Mouse (Mus musculus) limb, embryonic 12.5 days (tissue): Measurements from ENCODE around the gene Nphp4. TPM values are rescaled to one million over a fixed set of nuclear protein-coding genes. Genes with fewer than 3 reads are reported as not detected.

Source experiments
- ATAC-seq: fragments of 200-750 bp; cut with Nextera tagmentation; 2 replicates; pipeline ENCODE4 v1.8.0; 2017; ENCODE audit warnings: low read depth, moderate TSS enrichment; ENCODE audit not compliant: insufficient number of reproducible peaks, insufficient read depth, low FRiP score, low TSS enrichment
- H3K27ac ChIP-seq: fragments of 300-500 bp; sonication (generic); 2 replicates; pipeline ENCODE4 v1.5.1; 2016; ENCODE audit warnings: mild to moderate bottlenecking, moderate library complexity
- H3K27me3 ChIP-seq: fragments of 300-500 bp; sonication (generic); 2 replicates; pipeline ENCODE4 v1.6.1; 2016; ENCODE audit warnings: mild to moderate bottlenecking, moderate library complexity
- H3K36me3 ChIP-seq: fragments of 300-500 bp; sonication (generic); 2 replicates; pipeline ENCODE4 v1.6.1; 2016; ENCODE audit warnings: mild to moderate bottlenecking, moderate library complexity
- H3K4me1 ChIP-seq: fragments of 300-500 bp; sonication (generic); replicated peaks from 2 replicates; pipeline ENCODE4 v1.6.1; 2016
- H3K4me2 ChIP-seq: fragments of 300-500 bp; sonication (generic); 2 replicates; pipeline ENCODE4 v1.6.1; 2016; ENCODE audit warnings: mild to moderate bottlenecking, moderate library complexity
- H3K4me3 ChIP-seq: fragments of 300-500 bp; sonication (generic); replicated peaks from 2 replicates; pipeline ENCODE4 v1.5.1; 2016; ENCODE audit warnings: mild to moderate bottlenecking
- H3K9ac ChIP-seq: fragments of 300-500 bp; sonication (generic); replicated peaks from 2 replicates; pipeline ENCODE4 v1.6.1; 2016; ENCODE audit warnings: mild to moderate bottlenecking, moderate library complexity
- H3K9me3 ChIP-seq: fragments of 300-500 bp; sonication (generic); 2 replicates; pipeline ENCODE4 v1.6.1; 2016; ENCODE audit warnings: mild to moderate bottlenecking, moderate library complexity
- WGBS: fragments of 180-500 bp; shearing (Covaris S2); methylation state at CpG from one replicate; pipeline ENCODE4 v1.1.7; 2016; 5-methylcytosine and 5-hydroxymethylcytosine counted together
- polyA plus RNA-seq: library from polyadenylated mRNA; unstranded; fragments of >200 nt; fragmentation: Nextera tagmentation; extraction: Ambion mirVana; gene quantifications from 2 replicates; pipeline ENCODE4 v1.2.1, GENCODE M21; 2016

Gene Nphp4
- polyA plus RNA-seq, 1 experiment from 2014 or later, result 3.6 TPM

DNA sequence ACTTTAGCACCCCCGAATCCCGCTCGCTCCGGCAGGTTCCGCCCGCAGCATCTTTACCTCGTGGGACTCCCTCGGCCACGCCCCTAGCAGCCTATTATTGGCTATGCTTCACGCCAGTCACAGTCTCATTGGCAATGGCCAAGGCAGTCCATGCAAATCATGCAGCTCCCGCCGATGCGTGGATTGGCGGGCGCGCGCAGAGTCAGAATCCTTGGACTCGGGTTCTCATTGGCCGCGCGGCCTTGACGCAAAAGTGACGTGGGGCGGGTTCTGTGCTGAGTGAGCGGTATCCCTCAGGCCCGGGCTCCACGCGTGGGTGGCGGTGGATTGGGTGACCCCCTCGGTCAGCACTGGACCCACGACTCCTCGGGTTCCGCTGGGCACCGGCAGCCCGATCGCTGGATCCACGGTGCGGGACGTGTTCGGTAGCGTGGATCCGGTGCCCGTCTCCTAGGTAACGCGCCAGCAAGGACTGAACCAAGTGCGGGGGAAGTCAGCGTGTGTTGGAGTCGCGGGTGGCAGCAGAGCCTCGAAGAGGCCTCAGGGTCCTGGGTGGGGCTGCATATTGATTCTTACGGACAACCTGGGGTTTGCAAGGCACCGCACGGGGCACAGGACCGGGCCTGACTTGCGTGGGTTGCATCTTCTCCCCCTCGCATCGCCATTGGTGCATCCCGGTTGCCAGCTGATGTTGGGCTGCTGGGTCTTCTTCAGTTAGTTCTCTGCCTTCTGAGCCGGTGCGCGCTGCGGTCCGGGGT lies 1.1 kb downstream of the Nphp4 start, which contains the start of gene Kcnab2:
Kcnab2 (minus strand) TSS at position 406 of the 758 bp plus-strand sequence.
- peak within 1 kb of the TSS; percentile 82 for H3K4me2 ChIP-seq
- H3K27ac ChIP-seq, result peak within 1 kb of the TSS; percentile 41; the same call in 1 of the 2 replicates
- peak; percentile 96 for ATAC-seq
- peak within 1 kb of the TSS; percentile 69 for H3K9ac ChIP-seq
- peaks cover 13% of the 10 kb centered on the region for H3K4me1 ChIP-seq
- under 1% methylated on average over 63 of the region's 63 CpGs for WGBS
- H3K27me3 ChIP-seq, result peaks cover 43% of the 10 kb centered on the region
- no peaks in the 10 kb centered on the region for H3K36me3 ChIP-seq
- H3K9me3 ChIP-seq, result peaks cover 4% of the 10 kb centered on the region
- peak within 1 kb of the TSS; percentile 60 for H3K4me3 ChIP-seq

DNA sequence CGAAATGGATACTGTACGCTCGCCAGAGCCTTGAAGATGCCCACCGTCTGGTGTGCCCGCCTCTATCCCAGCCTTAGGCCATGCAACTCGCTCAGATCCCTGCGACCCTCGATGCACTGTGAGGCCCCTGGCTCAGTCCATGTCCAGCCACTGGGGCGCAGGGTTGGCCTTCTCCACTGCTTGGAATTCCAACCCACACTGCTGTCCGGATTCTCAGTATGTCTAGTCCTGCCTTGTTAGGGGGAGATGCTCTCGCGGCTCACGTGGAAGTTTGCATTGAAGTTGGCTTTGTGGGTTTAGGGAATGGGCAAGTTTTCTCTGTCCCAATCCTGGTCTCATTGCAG lies 1.7 kb downstream of the Nphp4 start:
- Histone ChIP-seq H3K27ac (no peak overlapping the region), H3K27me3 (peaks cover 43% of the 10 kb centered on the region), H3K4me2 (peak overlapping the region; percentile 82), H3K9ac (peak overlapping the region; percentile 69), H3K9me3 (no peaks in the 10 kb centered on the region), H3K36me3 (no peaks in the 10 kb centered on the region), H3K4me1 (peaks cover 13% of the 10 kb centered on the region), H3K4me3 (peak overlapping the region; percentile 60)
- WGBS, result 2% methylated on average over 13 of the region's 13 CpGs
- ATAC-seq, result peak; percentile 39; the same call in 1 of the 2 replicates

DNA sequence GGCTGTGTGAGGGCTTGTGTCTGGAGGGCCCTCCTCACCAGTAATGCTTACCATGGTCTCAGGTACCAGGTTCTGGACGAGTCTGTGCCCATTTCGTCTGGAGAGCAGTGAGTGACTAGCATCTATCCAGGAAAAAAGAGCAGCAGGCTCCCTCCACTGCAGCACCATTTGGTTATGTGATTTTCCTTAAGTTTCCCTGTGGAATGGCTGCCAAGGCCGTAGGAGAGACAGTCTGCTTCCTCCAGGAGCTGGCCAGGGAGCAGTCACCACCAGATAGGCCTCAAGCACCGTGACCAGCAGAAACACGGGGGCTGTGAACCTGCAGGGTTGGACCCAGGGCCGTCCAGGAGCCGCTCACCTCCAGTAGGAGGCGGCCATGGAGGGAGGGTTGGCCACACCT lies 3.9 kb downstream of the Nphp4 start:
- Histone ChIP-seq H3K27ac (no peak overlapping the region), H3K9me3 (no peaks in the 10 kb centered on the region), H3K9ac (no peak overlapping the region), H3K36me3 (no peaks in the 10 kb centered on the region; the same call in 1 of the 2 replicates), H3K27me3 (peaks cover 24% of the 10 kb centered on the region), H3K4me1 (peaks cover 13% of the 10 kb centered on the region), H3K4me2 (no peak overlapping the region), H3K4me3 (no peak overlapping the region)
- ATAC-seq, result no peak
- 42% methylated on average over 8 of the region's 8 CpGs for WGBS

DNA sequence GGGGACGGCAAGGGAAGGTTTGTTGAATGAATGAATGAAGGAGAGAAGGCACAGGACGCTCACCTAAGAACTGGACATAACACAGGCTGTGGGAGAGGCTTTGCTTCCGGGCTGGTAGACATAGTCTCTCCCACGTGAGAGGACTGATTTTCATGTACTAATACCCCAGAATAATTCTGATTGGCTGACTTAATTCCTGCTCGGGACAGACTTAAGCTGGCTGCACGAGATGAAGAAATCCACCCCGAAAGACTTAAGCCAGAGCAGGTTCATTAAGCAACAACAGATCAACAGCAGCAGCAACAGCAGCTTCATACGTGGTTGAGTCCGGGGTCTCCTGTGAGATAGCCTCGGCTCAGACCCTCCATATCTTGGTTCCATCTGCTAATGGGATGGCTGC lies 11.5 kb downstream of the Nphp4 start:
- Histone ChIP-seq H3K4me3 (no peak overlapping the region), H3K4me2 (no peak overlapping the region), H3K27ac (no peak overlapping the region), H3K36me3 (peaks cover 7% of the 10 kb centered on the region; the same call in 1 of the 2 replicates), H3K9ac (no peak overlapping the region), H3K4me1 (no peaks in the 10 kb centered on the region), H3K27me3 (no peaks in the 10 kb centered on the region; the same call in 1 of the 2 replicates), H3K9me3 (no peaks in the 10 kb centered on the region)
- 85% methylated on average over 10 of the region's 10 CpGs for WGBS
- ATAC-seq, result no peak

DNA sequence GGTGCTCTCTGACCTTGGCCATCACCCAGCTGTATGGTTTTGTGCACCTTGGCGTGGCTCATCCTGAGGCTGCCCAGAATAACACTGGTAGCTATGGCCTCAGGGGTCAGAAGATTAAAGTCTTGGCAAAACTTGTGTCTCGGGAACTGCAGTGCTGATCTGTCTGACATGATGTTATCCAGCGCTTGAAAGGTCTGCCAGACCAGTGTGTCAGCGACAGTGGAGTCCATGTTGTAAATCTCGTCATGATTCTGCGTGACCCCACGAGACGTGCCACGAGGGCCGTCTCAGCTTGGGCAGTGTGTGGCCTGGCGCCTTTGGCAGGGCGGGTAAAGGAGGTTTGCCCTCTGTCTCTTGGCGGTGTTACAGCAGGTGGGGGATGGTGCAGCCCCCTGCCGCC lies 13.8 kb downstream of the Nphp4 start:
- ATAC-seq, result no peak

DNA sequence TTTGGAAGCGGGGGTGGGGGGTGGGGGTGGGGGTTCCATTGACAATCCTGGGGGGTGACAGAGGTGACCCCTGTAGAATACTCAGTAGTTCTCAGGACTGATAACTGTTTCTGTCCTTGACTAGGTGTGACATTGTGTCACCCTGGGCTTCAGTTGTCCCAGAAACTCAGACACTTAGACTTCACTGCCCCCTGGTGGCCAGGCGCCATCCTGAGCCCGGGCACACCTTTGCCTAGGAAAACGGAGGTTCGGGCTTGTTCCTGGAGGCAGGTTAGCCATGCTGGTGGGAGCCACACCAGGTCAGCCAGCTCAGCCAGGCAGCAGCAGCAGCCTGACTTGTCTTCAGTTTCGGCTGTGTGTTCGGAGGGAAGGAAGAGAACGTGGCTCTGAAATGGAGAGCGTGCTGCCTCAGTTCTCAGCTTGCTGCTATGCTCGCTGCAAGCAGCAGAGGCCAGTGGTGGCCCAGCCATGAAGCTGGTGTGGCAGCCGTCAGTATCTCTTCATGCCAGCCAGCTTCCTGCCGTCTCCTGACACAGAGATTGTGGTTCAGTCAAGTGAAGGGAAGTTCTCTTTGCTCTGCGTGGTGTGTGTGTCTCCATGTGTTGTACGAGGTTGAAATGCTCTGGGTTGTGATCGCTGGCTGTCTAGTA lies 14.9 kb downstream of the Nphp4 start:
- Histone ChIP-seq H3K9ac (no peak overlapping the region), H3K4me1 (no peaks in the 10 kb centered on the region), H3K4me2 (no peak overlapping the region), H3K36me3 (peaks cover 7% of the 10 kb centered on the region; the same call in 1 of the 2 replicates), H3K27ac (no peak overlapping the region), H3K9me3 (no peaks in the 10 kb centered on the region), H3K4me3 (no peak overlapping the region), H3K27me3 (peaks cover 9% of the 10 kb centered on the region; the same call in 1 of the 2 replicates)
- WGBS, result 53% methylated on average over 15 of the region's 15 CpGs
- no peak for ATAC-seq

More for the DNA sequence above, 13.8 kb downstream of the Nphp4 start:
- WGBS, result 81% methylated on average over 14 of the region's 14 CpGs
- no peak overlapping the region for H3K9ac ChIP-seq
- H3K27ac ChIP-seq, result no peak overlapping the region
- no peak overlapping the region for H3K4me3 ChIP-seq
- H3K27me3 ChIP-seq, result peaks cover 9% of the 10 kb centered on the region; the same call in 1 of the 2 replicates
- H3K9me3 ChIP-seq, result no peaks in the 10 kb centered on the region
- peaks cover 7% of the 10 kb centered on the region; the same call in 1 of the 2 replicates for H3K36me3 ChIP-seq
- H3K4me2 ChIP-seq, result no peak overlapping the region
- no peaks in the 10 kb centered on the region for H3K4me1 ChIP-seq

DNA sequence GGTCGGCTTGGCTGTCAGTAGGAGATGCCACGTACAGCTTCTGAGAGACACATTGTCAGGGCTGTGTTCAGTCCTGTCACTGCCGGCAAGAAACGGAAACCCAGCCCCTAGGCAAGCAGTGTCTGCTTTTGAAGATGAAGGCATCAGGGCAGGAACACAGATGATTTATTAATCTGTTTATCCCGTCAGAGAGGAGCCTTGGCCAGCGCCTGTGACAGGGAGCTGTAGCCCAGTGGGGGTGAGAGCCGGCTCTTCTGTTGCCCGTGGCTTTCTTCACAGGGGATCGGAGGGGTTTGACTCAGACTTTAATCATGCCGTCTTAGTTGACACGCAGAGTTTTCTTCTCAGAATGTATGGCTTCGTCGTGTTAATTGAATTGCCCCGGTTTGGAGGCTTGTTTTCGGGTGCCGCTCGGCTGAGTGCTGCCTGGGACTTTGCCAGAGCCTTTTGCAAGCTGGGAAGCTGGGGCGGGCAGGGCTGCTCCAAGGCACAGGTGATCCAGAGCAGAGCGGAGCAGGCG lies 17.9 kb downstream of the Nphp4 start:
- WGBS, result 36% methylated on average over 20 of the region's 20 CpGs
- no peak for ATAC-seq

DNA sequence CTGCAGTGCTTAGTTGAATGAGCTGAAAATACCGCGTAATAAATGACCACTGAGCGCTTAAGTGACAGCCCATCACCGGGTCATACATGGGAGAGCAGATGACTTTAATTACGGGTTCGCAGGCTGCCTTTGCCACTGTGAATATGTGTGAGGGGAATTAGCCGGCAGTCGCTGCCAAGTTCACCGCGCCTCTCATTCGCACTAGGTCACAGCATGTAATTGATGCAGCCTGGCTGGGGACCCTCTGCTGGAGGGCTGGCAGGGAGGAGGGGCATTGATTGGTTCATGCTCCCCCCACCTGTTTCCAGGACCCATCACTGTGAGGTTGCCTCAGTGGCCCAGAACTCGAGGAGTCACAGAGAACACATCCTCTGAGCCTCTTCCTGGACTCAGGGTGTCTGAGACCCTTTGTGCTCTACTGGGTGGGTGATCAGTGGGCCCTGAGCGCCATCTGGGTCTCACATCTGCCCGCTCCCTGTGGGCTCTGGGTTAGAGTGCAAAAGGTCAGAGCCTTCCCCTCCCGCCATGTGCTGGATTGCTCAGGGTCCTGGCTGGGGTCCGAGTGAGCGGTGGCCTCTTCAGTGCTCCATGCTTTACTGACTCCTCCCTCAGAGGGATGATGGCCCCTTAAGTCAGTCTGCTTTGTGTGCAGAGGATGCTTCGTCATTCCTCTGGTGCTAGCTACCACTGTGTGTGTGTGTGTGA lies 35.9 kb downstream of the Nphp4 start:
- WGBS, result 34% methylated on average over 18 of the region's 18 CpGs
- H3K4me3 ChIP-seq, result no peak overlapping the region

More for the DNA sequence above, 17.9 kb downstream of the Nphp4 start:
- no peak overlapping the region for H3K27ac ChIP-seq
- H3K36me3 ChIP-seq, result peaks cover 18% of the 10 kb centered on the region
- no peaks in the 10 kb centered on the region for H3K4me1 ChIP-seq
- H3K9me3 ChIP-seq, result peaks cover 11% of the 10 kb centered on the region; the same call in 1 of the 2 replicates
- H3K27me3 ChIP-seq, result peaks cover 9% of the 10 kb centered on the region; the same call in 1 of the 2 replicates
- H3K9ac ChIP-seq, result no peak overlapping the region
- no peak overlapping the region for H3K4me3 ChIP-seq
- no peak overlapping the region for H3K4me2 ChIP-seq

DNA sequence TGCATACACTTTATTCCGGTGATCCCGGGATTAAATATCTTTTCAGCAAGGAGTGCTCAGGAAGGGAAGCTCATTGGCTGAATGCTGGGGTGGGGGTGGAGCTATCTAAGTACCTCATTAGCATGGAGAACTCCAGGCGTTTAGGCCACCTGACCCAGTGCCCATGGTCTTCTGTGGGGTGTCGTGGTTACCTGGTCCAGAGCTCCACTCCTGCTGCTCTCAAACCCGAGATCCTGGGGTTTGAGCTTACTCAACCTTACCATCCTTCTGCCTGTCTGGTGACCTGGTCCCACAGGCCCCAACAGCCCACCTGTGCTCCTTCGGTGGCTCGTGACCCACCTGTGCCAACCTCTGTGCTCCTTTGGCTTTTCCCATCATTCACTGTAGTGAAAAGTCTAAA lies 38.4 kb downstream of the Nphp4 start:
- no peak overlapping the region for H3K4me3 ChIP-seq
- no peaks in the 10 kb centered on the region for H3K36me3 ChIP-seq
- WGBS, result 74% methylated on average over 7 of the region's 7 CpGs
- H3K4me1 ChIP-seq, result peaks cover 22% of the 10 kb centered on the region
- H3K9ac ChIP-seq, result no peak overlapping the region
- peaks cover 10% of the 10 kb centered on the region; the same call in 1 of the 2 replicates for H3K27me3 ChIP-seq
- ATAC-seq, result no peak
- H3K4me2 ChIP-seq, result no peak overlapping the region
- no peak overlapping the region for H3K27ac ChIP-seq
- H3K9me3 ChIP-seq, result peaks cover 12% of the 10 kb centered on the region; the same call in 1 of the 2 replicates

More for the DNA sequence above, 35.9 kb downstream of the Nphp4 start:
- peaks cover 9% of the 10 kb centered on the region for H3K4me1 ChIP-seq
- H3K9me3 ChIP-seq, result peaks cover 12% of the 10 kb centered on the region; the same call in 1 of the 2 replicates
- H3K4me2 ChIP-seq, result no peak overlapping the region
- no peak overlapping the region for H3K27ac ChIP-seq
- H3K9ac ChIP-seq, result no peak overlapping the region
- peaks cover 8% of the 10 kb centered on the region; the same call in 1 of the 2 replicates for H3K36me3 ChIP-seq
- peaks cover 10% of the 10 kb centered on the region; the same call in 1 of the 2 replicates for H3K27me3 ChIP-seq
- ATAC-seq, result peak; percentile 39; the same call in 1 of the 2 replicates

DNA sequence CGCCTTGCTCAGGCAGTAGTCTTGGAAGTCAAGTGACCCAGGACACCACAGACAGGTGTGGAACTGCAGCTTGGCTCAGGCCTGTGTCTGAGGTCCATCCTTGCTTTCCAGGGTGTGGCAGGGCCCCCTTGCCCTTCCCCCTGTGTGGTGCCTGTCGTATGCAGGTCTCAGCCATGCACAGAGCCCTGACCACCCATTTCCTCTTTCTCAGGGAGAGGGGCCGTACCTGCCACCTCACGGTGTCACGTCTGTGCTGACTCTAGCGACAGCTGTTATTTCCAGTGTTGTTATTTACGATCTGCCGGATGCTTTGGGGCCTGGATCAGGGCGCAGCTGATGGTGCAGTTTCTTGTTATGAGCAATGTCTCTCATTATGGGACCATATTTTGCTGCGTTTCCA lies 42.6 kb downstream of the Nphp4 start:
- no peak overlapping the region for H3K4me2 ChIP-seq
- no peaks in the 10 kb centered on the region for H3K36me3 ChIP-seq
- 40% methylated on average over 10 of the region's 10 CpGs for WGBS
- no peak overlapping the region for H3K9ac ChIP-seq
- ATAC-seq, result no peak
- 0 out of 2 replicates have a peak, but pooled peaks cover 3% of the 10 kb centered on the region for H3K9me3 ChIP-seq
- H3K4me3 ChIP-seq, result no peak overlapping the region
- peaks cover 17% of the 10 kb centered on the region for H3K4me1 ChIP-seq
- no peak overlapping the region for H3K27ac ChIP-seq
- H3K27me3 ChIP-seq, result 0 out of 2 replicates have a peak, but pooled peaks cover 3% of the 10 kb centered on the region
